Mouse (Mus musculus) liver, postnatal 0 days (tissue): ENCODE measurements around the gene Scyl1.

Source experiments
- CTCF ChIP-seq: sonication (generic); IDR thresholded peaks from 2 replicates; pipeline ENCODE4 v1.5.1; 2016; ENCODE audit warnings: antibody characterized with exemption, low read depth
- EP300 ChIP-seq: IDR thresholded peaks from 2 replicates; pipeline ENCODE4 v1.6.1; 2016; ENCODE audit warnings: antibody characterized with exemption, low read depth, mild to moderate bottlenecking

- no peak for TF ChIP-seq CTCF
- TF ChIP-seq EP300, result no peak
Observed at GRCm38 (mm10) chr19:5756991-5757636, 14.1 kb downstream of the Scyl1 start.
